Mouse (Mus musculus) heart, postnatal 4 days (tissue): ENCODE measurements around the gene Lsamp. TPM values are rescaled to one million over a fixed set of nuclear protein-coding genes. Genes with fewer than 3 reads are reported as not detected.

Source experiments
- DNase-seq: peaks from one replicate; pipeline ENCODE4 v3.0.0; 2021
- total RNA-seq, 2 experiments: library from RNA; stranded (reverse); gene quantifications; 2 replicates each; pipeline ENCODE4 v1.2.3; 2021

The Lsamp gene
- total RNA-seq, 2 experiments from 2014 or later = 0.81 to 1.3 TPM

DNA sequence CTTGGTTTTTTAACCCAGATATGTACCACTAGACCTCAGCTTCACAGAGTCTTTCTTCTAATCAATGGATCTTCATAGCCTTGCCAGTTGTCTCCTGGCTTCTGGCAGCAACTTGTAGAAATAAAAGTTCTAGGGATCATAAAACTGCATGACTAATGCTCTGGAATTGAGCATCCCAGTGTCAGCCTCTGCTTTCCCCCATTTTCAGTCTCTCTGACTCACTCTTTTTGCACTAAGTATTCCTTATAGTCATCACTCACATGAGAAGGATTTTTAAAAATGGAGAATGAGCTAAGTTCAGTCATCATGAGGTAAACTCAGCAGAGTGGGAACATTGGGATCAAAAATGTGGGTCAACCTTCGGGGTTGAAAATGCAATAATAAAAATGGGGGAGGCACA lies 2113.3 kb downstream of the Lsamp start:
- DNase-seq = no peak

DNA sequence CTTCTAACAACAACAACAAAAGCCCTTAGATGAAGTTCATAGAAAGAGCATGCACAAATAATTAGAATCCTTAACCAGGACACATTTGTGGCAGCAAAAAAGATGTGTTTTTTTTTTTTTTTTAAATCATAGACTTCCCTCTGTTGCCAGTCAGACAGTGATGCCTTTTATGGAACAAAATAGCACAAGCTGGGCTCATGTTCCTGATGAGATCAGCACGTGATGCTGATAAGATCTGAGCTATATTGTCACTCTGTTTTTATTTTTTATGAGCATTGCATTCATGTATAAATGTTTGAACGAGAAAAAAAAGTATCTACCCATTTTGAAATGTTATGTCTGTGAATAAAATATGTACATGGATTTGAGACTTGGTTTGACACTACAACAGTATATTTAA lies 2118.0 kb downstream of the Lsamp start:
- DNase-seq = no peak

DNA sequence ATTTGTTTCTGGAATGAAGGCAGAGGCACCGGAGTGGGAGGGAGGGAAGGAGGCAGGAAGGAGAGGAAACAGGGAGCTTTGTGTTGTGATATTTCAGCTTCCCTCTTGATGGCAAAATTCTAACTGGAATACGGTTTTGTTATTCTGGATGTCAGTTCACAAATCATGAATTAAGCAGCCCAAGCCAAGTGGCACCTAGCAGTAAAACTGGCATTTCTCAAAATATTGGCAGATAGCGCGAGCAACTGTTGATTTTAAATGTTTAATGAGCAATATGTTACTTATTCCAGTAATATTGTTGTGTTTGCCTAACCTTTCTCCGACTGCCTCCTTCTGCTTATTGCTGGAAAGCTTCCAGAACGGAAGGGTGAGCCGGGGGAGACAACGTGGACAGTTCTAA lies 2118.5 kb downstream of the Lsamp start:
- no peak for DNase-seq

DNA sequence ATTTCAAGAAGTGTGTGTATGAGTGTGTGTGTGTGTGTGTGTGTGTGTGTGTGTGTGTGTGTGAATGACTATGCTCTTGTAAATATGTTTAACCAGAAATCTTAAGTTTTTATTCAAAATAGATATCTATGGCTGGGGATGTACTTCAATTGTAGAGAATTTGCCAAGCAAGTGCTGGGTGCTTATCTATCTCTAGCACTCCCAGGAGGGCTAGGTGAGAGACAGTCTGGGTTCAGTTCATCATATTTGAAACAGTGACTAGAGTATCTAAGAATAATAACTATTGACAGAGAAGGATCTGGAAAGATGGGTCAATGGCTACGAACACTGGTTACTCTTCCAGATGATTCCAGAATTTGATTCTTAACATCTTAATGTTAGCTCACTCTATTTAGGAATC lies 2128.1 kb downstream of the Lsamp start:
- no peak for DNase-seq

DNA sequence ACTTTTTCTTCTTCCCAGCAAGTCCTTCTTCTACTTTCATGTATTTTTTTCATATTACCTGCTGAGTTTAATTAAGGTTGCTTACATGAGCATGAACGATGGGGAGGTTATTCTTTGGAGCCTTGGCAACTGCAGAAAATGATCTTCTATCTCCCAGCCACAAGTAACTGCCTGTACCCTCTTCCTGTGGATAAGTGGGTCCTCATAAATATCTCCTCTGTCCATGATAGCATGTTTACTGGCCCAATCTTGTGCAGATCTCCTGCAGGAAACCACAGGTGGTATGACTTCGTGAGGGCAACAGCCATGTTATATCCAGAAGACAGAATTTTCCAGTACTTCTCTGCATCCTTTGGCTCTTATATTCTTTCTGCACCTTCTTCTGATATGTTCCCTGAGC lies 2129.1 kb downstream of the Lsamp start:
- no peak for DNase-seq

DNA sequence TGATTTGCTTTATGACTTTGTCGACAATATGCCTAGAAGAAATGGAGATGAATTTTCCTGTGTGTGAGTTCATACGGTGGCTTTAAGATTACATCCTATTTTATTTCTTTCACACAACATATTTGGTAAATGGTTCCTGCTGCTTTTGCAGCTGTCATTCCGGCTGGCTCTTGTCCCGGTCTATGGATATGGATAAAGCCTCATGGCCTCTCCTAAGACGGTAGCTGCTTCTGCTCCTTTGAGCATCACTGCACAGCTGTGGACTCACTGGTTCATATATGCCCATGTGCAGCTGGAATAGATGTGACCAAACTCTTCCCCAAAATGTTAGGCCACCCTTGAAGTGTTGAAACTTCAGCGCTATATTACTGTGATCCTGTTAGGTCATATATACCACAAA lies 2137.6 kb downstream of the Lsamp start:
- DNase-seq = no peak

DNA sequence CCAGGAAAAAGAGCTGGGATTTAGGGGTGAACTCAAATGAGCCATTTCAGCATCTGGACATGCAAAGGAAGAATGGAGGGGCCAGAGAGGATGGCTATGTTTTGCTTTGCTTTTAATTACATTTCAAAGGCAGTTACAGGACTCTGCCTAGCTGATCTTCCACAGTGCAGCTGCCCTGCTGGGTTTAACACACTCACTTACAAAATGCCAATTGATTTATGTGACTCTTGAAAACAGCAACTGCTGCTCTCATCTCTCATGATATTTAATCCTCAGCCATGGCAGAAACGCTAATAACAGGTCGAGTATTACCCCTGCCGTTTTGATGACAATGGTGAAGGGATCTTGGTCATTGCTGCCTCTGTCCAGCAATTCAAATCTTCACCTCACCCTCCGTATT lies 2139.7 kb downstream of the Lsamp start:
- DNase-seq = no peak

DNA sequence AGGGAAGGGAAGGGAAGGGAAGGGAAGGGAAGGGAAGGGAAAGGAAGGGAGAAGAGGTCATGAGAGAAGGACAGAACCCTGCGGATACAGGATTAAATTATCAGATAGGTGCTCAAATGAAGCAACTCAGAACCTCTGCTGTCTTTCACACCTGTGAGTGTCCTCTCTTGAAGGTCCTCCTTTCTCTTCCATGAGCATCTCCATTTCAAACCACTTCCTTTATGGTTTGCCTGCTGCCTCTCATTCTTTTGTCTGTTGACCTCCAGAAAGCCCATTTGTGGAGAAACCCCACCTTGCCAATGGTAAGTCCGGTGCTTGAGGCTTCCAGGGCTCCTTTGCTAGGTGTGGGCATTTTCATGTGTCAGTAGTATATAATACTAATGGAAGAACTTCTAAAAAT lies 2141.9 kb downstream of the Lsamp start:
- DNase-seq = no peak

DNA sequence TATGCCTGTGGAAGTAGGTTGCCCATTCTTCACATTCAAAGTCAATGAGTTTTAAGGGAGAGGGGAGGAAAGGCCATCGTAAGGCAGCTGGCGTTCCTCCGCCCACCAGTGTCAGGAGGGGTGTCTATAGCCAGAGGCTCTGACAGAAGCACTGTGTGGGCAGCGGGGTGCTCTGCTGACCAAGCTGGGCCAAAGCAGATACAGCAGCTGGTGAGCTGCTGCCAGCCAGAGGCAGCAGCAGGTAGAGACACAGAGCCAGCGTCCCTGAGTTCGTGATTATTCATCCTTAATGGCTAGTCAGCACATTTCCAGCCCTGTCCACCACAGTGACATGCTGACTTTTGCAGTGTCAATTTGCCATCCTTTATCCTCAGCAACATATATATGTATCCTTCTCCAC lies 2163.0 kb downstream of the Lsamp start:
- DNase-seq = no peak

DNA sequence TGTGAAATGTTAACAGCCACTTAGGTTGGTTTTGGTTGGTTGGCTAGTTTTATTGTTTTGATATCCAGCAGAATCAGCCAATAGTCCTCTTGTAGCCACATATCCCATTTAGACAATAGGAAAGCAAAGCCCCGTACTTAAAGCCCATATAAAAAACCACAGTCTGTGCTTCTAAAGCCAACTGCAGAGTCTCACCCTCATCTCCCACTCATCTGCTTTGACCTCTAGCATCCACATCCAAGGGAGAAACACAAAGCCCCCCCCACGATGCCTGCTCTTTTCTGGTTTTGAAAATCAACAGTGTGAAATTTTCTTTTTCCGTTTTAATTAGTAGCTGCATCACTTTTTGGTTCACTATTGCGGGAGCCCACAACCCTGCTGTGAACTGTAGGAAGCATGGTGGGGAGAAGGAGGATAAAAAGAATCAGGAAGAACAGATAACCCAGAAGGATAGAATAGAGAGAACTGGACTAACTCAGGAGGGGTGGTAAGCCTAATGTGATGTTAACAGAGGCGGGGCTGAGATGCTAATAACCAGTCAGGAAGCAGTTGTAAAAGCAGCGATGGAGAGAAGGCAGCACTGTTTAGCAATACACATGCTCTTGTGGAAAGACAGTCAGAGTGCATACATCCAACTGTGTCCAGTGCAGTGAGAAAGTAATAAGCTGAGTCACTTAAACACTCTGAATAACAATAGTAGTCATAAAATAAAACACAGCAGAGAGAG lies 2165.2 kb downstream of the Lsamp start:
- no peak for DNase-seq

DNA sequence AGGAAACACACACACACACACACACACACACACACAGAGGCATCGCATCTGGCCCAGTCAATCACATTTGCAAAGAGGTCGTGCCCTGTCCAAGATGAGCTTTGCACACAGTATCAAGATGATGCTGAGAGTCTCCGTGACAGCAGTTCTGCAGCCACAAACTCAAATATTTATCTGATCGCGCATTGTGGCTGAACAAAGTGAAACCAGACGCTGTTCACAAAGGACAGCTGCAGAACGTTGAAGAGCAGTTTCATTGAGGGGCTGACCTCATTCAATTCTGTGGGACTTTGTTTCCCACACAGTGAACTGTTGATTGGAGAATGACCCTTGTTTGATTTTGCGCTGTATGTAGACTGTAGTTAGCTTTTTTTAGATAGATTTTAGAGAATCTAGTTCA lies 2168.5 kb downstream of the Lsamp start:
- no peak for DNase-seq

DNA sequence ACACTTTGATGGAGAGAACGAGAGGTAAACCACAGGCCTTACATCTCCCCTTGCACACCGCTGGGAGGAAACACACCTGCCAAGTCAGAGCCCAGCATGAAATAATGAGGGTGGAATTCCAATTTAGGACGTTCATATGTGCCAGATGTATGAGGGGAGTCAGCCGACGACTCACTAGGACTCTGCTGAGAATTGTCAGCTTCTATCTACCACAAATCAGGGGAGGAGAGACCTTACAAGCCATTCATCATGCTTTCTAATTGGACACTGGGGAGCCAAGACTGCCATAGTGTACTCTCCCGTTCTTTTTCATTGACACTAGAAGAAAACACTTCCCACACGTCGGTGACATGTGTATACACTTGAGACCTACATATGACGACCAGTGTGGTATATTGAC lies 2173.7 kb downstream of the Lsamp start:
- no peak for DNase-seq

DNA sequence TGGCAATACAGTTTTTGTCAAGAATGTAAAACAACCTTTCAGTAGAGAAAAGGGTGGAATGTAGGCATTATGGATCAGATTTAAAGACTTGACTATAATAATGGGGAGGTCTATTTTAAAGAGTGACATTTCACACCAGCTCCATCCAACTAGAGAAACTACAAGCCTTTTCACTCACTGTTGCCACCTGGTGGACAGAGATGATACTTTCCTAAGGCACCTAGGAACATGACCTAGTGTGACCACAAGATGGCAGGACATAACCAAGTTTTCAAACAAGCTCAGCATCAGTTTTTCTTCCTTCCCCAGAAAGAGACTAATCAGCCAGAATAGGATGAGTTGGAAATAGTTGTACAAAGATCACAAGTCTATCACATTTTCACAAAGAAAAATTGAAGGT lies 2180.8 kb downstream of the Lsamp start:
- DNase-seq = peak; percentile 87

DNA sequence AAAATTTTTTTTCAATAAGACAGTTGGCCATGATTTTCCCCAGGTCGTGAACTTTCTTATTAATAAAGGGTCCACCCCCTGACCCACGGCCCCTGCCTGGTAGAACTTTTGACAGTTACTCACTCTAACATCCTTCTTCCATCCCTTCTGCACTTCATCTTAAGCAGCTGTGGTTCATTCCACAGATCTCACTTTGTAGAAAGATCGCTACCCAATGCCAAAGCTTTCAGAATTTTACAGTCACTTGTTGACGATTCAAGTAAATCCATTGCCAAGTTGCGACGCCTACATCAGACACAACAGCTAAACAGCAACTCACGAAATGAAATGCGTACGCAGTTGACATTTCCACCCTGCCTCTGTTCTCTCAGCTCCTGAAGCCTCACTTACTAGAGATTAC lies 2184.1 kb downstream of the Lsamp start:
- DNase-seq = no peak

DNA sequence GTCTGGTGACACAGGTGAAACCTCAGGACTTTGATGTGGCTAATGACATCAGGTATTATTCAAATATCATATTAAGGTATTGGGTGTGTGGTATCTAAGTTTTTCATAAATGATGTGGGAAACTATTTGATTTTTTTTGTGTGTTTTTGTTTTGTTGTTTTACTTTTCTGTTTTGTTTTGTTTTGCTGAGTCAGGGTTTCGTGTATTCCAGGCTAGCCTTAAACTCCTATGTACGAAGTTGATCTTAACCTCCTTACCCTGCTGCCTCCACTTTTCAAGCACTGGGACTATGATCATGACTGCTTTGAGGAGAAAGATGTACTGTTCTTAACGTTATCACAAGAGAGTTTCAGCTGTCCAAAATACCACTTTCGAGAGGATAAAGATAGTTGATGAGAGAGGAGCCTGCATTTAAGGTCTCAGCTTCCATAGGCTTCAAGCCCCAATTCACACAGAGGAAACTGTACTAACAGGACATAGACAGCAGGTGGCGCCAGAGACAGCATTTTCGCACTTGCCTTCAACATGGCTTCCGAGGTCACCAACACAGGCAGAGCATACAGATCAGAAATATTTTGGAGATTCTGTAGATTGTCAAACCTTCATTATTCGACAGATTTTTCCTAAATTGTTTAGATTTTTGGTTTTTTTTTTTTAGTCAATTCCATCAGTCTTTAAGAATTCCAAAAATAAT lies 2185.4 kb downstream of the Lsamp start:
- DNase-seq = peak; percentile 86

DNA sequence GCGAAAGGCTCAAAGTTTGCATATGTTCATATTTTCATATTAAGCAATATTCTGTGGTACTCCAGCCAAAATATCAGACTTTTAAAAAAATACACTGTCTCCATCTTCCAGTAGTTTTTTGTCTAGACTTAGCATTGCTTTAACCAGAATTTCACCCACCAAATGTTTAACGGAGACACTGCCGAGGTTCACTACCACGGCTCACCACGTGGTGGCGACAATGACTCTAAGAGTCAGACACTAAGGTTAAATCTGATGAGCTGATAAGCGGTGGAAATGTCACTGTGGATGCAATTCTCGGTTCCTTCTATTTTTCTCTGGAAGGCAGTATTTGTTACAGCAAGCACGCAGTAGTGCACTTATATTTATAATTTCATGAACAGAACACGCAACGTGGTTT lies 2188.3 kb downstream of the Lsamp start:
- peak; percentile 65 for DNase-seq

DNA sequence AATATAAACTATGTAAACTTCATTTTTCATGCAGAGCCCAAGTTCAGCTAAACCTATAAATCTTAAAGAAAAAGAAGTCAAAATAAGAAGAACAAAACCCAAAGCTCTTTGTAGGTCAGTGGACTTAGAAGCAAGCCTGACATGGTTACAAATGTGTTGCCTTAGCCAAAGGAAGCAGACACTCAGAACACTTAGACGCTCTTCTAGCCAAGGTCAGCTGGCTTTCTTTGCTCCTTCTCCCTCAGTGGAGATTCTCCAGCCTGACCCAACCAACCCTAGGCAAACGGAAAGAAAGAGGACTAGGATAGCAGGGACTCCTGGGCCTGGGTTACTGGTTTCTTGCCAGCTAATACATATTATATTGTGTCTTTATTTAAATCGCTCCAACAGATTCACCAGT lies 2194.7 kb downstream of the Lsamp start:
- DNase-seq = no peak

DNA sequence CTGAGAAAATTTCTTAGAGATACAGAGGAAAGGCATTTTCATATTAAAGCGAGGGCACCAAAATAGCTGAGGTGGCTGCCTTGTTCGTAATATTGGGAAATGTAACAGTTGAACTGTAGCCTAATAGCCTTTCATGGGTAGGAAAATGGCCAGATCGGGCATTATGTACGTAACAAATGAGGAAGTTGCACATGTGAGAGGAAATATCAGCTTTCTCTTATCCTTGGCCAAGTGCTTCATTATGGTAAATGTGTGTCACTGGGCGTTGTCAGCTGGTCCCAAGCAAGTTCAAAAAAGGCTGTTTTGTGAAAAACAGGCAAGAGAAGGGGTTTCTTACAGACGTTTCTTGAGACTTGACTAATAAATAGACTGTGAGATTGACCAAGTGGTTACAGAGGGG lies 2195.9 kb downstream of the Lsamp start:
- no peak for DNase-seq

DNA sequence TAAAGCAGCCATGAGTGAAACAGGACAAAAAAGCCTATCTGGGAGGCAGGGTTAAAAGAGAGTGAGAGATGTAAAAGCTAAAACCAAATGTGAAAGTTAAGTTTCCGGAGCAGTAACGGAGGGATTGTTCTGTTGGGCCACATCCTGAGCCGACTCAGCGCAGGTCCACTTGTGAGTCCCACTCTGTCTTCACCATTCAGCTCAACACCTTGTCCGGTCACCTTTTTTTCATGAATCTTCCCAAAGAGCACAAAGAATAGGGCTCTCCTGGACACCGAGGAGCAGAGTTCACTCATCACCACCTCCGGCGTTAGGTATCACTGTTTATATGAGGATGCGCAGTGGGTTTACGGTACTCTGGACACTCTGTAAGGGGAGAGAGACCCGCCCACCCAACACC lies 2196.3 kb downstream of the Lsamp start:
- no peak for DNase-seq

DNA sequence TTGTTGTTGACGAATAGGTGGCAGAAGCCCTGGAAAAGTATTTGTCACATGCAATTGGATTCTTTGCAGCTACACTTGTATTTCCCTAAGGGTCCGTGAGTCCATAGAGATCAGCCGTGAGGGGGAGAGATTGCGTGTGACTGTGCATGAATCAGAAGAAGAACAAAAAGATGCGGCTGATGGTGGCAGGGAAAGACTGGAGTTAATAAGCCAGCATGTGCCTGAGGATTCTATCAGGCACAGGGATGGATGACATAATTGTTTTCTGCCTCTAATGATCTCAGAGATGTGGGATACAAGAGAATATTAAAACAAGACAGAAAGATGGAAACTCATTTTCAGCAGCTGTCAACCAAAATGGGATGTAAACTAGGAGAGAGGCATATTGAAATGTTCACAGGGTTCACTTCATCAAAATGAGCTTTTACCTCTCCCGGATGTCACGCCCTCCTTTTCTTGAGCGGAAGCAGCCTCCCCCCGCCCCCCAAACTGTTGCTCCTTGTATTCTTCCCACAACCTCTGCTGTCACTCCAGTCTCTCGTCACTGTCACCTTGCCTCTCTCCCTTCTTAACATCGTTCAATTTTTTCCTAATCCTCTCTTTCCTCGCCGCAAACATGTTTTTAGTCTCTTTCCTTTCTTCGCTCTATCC lies 2205.4 kb downstream of the Lsamp start:
- DNase-seq = peak; percentile 8

DNA sequence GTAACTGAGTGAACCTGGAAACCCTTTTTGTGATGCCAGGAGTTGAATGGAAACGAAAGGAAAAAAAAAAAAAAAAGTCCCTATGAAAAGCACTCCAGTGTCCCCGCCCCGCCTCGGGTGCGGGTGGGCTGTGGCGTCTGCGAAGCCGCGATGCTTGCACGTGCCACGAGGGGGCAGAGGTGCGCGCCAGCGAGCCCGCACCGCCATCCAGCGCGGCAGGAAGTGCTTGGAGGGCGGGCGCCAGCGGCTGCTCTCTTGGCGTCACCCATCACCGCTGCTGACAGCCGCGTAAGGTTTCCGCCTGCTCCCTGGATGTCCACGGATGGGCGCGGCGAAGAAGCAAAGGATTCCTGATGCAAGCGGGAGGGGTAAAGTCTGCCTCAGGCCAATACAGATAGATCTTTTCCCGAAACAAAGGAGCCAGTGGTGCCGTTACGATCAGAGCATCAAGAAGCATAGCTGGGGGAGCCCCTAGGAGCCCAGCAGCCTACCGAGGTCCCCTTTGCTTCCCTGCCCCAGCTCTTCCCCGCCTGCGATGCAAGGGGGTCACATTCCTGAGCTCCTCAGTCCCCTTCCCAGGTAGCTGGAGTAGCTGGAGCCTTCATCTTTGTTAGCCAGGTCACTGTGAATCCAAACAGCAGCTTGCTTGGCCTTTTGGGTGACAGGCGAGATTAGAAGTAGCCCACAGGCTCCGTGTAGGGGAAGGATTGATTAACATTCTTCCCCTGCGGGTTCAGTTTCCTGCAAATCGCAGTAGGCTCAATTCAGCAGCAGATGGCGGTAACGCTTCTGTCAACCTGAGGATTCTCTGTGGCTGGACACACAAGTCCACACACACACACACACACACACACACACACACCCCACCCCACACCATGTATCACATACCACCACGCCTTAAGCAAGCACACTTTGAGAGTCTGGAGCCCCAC lies 2206.2 kb downstream of the Lsamp start:
- DNase-seq = peak; percentile 96
